Mouse (Mus musculus): ENCODE data around the gene Abtb2. TPM values are rescaled to one million over a fixed set of nuclear protein-coding genes. Genes with fewer than 3 reads are reported as not detected.
A peak's percentile ranks its signal among the peaks of the same experiment; 100 is the strongest.

Abtb2 gene
- polyA plus RNA-seq, 1 experiment, result 10.4 TPM

DNA sequence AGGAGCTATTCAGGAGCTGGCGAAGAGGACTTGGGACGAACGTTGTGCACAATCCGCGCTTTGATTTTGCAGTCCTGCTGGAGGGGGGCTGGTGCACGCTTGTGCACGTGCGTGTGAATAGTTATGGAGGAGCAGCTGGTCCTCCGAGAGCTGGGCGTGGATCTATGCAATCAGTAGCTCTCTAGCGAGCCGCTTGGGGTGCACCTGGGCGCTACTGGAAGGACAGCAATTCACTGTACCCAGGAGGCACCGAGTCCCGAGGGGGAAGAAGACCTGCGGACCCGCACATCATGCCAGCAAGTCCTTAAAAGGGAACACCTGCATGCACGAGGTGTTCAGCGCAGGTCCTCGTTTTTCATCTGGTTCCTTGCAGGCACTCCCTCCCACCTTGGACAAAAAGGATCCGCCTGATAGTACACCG, 929 bp upstream of the Abtb2 start:
- 2% methylated on average over 22 of the region's 22 CpGs for WGBS
- DNase-seq, result peak; percentile 23
- TF ChIP-seq CTCF (IDR thresholded peaks at IDR 0.05; ENCODE audit: insufficient read depth, low read length), result 0 out of 2 replicates have a peak, but pooled peaks have one; percentile 1
- no peak for TF ChIP-seq POLR2A (IDR thresholded peaks at IDR 0.05; ENCODE audit: borderline replicate concordance, extremely low read depth, low read depth, low read length)
- peaks cover 10% of the 10 kb centered on the region for H3K4me1 ChIP-seq (ENCODE audit: control insufficient read depth, insufficient read depth, low read length)
- peak overlapping the region; percentile 15 for H3K4me3 ChIP-seq (replicated peaks; ENCODE audit: extremely low read depth, low read depth, low read length)

GRCm38 (mm10) chr2:103566423-103566712, 258 bp downstream of the Abtb2 start:
- H3K4me1 ChIP-seq (ENCODE audit: control insufficient read depth, insufficient read depth, low read length), result peaks cover 10% of the 10 kb centered on the region
- no peak for DNase-seq
- H3K4me3 ChIP-seq (replicated peaks; ENCODE audit: extremely low read depth, low read depth, low read length), result peak overlapping the region; percentile 63
- TF ChIP-seq POLR2A (IDR thresholded peaks at IDR 0.05; ENCODE audit: borderline replicate concordance, extremely low read depth, low read depth, low read length) (no peak), CTCF (IDR thresholded peaks at IDR 0.05; ENCODE audit: insufficient read depth, low read length) (no peak)
- WGBS, result under 1% methylated on average over 40 of the region's 40 CpGs

DNA sequence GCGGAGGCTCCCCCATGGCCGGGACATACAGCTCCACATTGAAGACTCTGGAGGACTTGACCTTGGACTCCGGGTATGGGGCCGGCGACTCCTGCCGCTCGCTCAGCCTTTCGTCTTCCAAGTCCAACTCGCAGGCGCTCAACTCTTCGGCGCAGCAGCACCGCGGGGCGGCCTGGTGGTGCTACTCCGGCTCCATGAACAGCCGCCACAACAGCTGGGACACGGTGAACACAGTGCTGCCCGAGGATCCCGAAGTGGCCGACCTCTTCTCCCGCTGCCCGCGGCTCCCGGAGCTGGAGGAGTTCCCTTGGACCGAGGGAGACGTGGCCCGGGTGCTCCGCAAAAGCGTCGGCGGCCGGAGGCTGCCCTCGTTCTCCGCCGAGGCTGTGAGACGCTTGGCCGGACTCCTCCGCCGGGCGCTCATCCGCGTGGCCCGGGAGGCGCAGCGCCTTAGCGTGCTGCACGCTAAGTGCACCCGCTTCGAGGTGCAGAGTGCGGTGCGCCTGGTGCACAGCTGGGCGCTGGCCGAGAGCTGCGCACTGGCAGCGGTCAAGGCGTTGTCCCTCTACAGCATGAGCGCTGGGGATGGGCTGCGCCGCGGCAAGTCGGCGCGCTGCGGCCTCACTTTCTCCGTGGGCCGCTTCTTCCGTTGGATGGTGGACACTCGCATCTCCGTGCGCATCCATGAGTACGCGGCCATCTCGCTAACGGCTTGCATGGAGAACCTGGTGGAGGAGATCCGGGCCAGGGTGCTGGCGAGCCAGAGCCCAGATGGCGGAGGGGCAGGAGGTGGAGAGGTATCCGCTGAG, 807 bp downstream of the Abtb2 start:
- peak; percentile 63 for DNase-seq
- H3K4me3 ChIP-seq (replicated peaks; ENCODE audit: extremely low read depth, low read depth, low read length), result peak overlapping the region; percentile 63
- H3K4me1 ChIP-seq (ENCODE audit: control insufficient read depth, insufficient read depth, low read length), result peaks cover 10% of the 10 kb centered on the region
- TF ChIP-seq POLR2A (IDR thresholded peaks at IDR 0.05; ENCODE audit: borderline replicate concordance, extremely low read depth, low read depth, low read length) (no peak), CTCF (IDR thresholded peaks at IDR 0.05; ENCODE audit: insufficient read depth, low read length) (no peak)
- WGBS, result under 1% methylated on average over 79 of the region's 79 CpGs

- TF ChIP-seq POLR2A (IDR thresholded peaks at IDR 0.05; ENCODE audit: borderline replicate concordance, extremely low read depth, low read depth, low read length) (no peak), CTCF (IDR thresholded peaks at IDR 0.05; ENCODE audit: insufficient read depth, low read length) (no peak)
- H3K4me3 ChIP-seq (replicated peaks; ENCODE audit: extremely low read depth, low read depth, low read length), result no peak overlapping the region
- 28% methylated on average over 7 of the region's 7 CpGs for WGBS
- peaks cover 10% of the 10 kb centered on the region for H3K4me1 ChIP-seq (ENCODE audit: control insufficient read depth, insufficient read depth, low read length)
- DNase-seq, result no peak
Observed at GRCm38 (mm10) chr2:103568161-103568560, 2.1 kb downstream of the Abtb2 start.

GRCm38 (mm10) chr2:103569716-103570115, 3.6 kb downstream of the Abtb2 start:
- Histone ChIP-seq H3K4me1 (ENCODE audit: control insufficient read depth, insufficient read depth, low read length) (peaks cover 9% of the 10 kb centered on the region), H3K4me3 (replicated peaks; ENCODE audit: extremely low read depth, low read depth, low read length) (no peak overlapping the region)
- TF ChIP-seq CTCF (IDR thresholded peaks at IDR 0.05; ENCODE audit: insufficient read depth, low read length), result no peak
- no peak for TF ChIP-seq POLR2A (IDR thresholded peaks at IDR 0.05; ENCODE audit: borderline replicate concordance, extremely low read depth, low read depth, low read length)
- 18% methylated on average over 1 of the region's 1 CpGs for WGBS
- DNase-seq, result no peak

DNA sequence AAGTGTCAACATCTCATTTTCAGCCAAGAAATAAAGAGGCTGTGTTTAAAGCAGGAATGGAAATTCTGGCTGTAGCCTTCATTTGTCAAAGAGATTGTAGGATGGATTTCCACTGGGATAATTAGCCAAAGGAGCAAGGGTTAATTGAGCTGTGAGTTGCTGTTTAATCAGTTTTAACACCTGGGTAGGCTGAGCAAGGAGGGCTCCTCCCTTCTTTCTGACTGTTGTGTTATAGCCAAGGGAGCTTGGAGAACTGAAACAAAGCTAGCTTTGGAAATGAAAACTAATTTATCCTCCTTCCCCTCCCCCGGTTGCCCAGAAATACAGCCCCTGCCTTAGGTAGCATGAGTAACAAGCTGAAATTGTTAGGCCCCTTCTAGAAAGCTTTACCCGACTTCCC, 6.2 kb downstream of the Abtb2 start:
- H3K4me3 ChIP-seq (replicated peaks; ENCODE audit: extremely low read depth, low read depth, low read length), result no peak overlapping the region
- H3K4me1 ChIP-seq (ENCODE audit: control insufficient read depth, insufficient read depth, low read length), result peaks cover 2% of the 10 kb centered on the region; the same call in 1 of the 2 replicates
- 83% methylated on average over 2 of the region's 2 CpGs for WGBS
- no peak for DNase-seq
- no peak for TF ChIP-seq POLR2A (IDR thresholded peaks at IDR 0.05; ENCODE audit: borderline replicate concordance, extremely low read depth, low read depth, low read length)

- no peak for TF ChIP-seq CTCF (IDR thresholded peaks at IDR 0.05; ENCODE audit: insufficient read depth, low read length)
- WGBS, result 54% methylated on average over 3 of the region's 3 CpGs
- no peak for DNase-seq
Observed at GRCm38 (mm10) chr2:103576371-103576770, 10.3 kb downstream of the Abtb2 start.

DNA sequence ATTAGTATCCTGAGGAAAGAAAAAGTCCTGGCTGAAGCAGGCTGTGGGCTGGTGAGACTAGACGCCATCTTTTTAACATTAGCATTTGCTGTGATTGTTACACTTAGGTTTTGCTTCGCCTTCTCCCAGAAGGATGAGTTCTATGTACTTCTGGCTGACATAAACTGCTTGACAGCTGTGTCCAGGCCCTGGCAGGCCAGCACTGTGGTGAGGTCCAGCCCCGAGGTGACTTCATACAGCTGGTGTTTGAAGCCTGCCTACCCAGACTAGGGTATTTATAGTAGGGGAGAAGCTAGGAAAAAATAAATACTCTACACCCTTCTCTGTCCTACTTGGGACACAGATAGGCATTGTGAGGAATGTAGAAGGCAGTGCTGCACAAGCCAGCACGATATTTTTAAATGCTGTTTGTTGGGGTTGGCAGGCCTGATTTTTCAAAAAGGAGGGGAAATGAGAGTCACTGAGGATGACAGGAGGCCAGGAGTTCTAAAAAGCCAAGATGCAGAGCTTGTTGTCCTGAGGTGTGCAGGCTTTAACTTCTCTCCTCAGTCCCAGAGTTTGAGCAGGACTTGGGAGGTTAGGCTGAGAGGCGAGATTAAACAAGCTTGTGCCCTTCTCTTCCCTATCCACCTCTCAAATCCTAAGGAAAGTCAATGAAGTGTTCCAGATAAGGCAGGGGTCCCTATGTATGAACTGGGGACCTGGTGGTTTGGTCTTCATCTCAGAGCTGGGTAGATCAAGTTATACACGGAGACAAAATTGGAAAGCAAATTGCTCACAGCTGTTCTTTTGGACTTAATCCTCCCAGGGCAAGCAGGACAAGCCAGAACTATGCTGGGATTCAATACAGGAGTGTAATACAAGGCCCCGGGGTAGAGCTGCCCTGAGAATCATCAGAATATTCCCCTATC, 11.9 kb downstream of the Abtb2 start:
- WGBS, result 60% methylated on average over 7 of the region's 7 CpGs
- no peak for DNase-seq
- H3K4me1 ChIP-seq (ENCODE audit: control insufficient read depth, insufficient read depth, low read length), result peaks cover 2% of the 10 kb centered on the region
- no peak overlapping the region for H3K4me3 ChIP-seq (replicated peaks; ENCODE audit: extremely low read depth, low read depth, low read length)
- TF ChIP-seq POLR2A (IDR thresholded peaks at IDR 0.05; ENCODE audit: borderline replicate concordance, extremely low read depth, low read depth, low read length) (no peak), CTCF (IDR thresholded peaks at IDR 0.05; ENCODE audit: insufficient read depth, low read length) (no peak)

More at GRCm38 (mm10) chr2:103576371-103576770, 10.3 kb downstream of the Abtb2 start:
- Histone ChIP-seq H3K4me3 (replicated peaks; ENCODE audit: extremely low read depth, low read depth, low read length) (no peak overlapping the region), H3K4me1 (ENCODE audit: control insufficient read depth, insufficient read depth, low read length) (no peaks in the 10 kb centered on the region)

- DNase-seq, result no peak
- no peak overlapping the region for H3K4me3 ChIP-seq (replicated peaks; ENCODE audit: extremely low read depth, low read depth, low read length)
- WGBS, result 84% methylated on average over 10 of the region's 10 CpGs
- TF ChIP-seq CTCF (IDR thresholded peaks at IDR 0.05; ENCODE audit: insufficient read depth, low read length), result no peak
- no peak for TF ChIP-seq POLR2A (IDR thresholded peaks at IDR 0.05; ENCODE audit: borderline replicate concordance, extremely low read depth, low read depth, low read length)
- H3K4me1 ChIP-seq (ENCODE audit: control insufficient read depth, insufficient read depth, low read length), result peaks cover 7% of the 10 kb centered on the region
Observed at GRCm38 (mm10) chr2:103578663-103579213, 12.6 kb downstream of the Abtb2 start.
